Mouse (Mus musculus) stomach, embryonic 14.5 days (tissue): Measurements from ENCODE around the gene Slco1a6. TPM values are rescaled to one million over a fixed set of nuclear protein-coding genes. Genes with fewer than 3 reads are reported as not detected.
"Not testable (repeated sequence)": the region's sequence is repeated elsewhere in the genome, so short reads cannot be mapped to it uniquely, and the experiment has no call there.

ENCODE experiments used
- ATAC-seq: fragments of 200-750 bp; cut with Nextera tagmentation; 2 replicates; pipeline ENCODE4 v1.8.0; 2017; ENCODE audit warnings: low read depth, moderate TSS enrichment; ENCODE audit not compliant: insufficient number of reproducible peaks, insufficient read depth, low FRiP score
- H3K27ac ChIP-seq: fragments of 300-500 bp; sonication (generic); 2 replicates; pipeline ENCODE4 v1.5.1; 2014; ENCODE audit warnings: mild to moderate bottlenecking, low read length, moderate library complexity, mixed read lengths
- H3K27me3 ChIP-seq: fragments of 300-500 bp; sonication (generic); 2 replicates; pipeline ENCODE4 v1.6.1; 2014; ENCODE audit warnings: low read length, control low read depth, mixed read lengths; ENCODE audit not compliant: control insufficient read depth, insufficient read depth
- H3K36me3 ChIP-seq: fragments of 300-500 bp; sonication (generic); 2 replicates; pipeline ENCODE4 v1.6.1; 2014; ENCODE audit warnings: mild to moderate bottlenecking, control low read depth, low read length, moderate library complexity, mixed read lengths; ENCODE audit not compliant: control insufficient read depth, insufficient read depth
- H3K4me1 ChIP-seq: fragments of 300-500 bp; sonication (generic); 2 replicates; pipeline ENCODE4 v1.6.1; 2014; ENCODE audit warnings: low read length, control low read depth, mixed read lengths; ENCODE audit not compliant: control insufficient read depth, insufficient read depth
- H3K4me2 ChIP-seq: fragments of 300-500 bp; sonication (generic); replicated peaks from 2 replicates; pipeline ENCODE4 v1.6.1; 2014; ENCODE audit warnings: low read depth, low read length, control low read depth
- H3K4me3 ChIP-seq: fragments of 300-500 bp; sonication (generic); 2 replicates; pipeline ENCODE4 v1.5.1; 2014; ENCODE audit warnings: low read depth, low read length, control low read depth
- H3K9ac ChIP-seq: fragments of 300-500 bp; sonication (generic); replicated peaks from 2 replicates; pipeline ENCODE4 v1.6.1; 2014; ENCODE audit warnings: low read depth, mild to moderate bottlenecking, control low read depth, low read length, moderate library complexity, mixed read lengths
- H3K9me3 ChIP-seq: fragments of 300-500 bp; sonication (generic); 2 replicates; pipeline ENCODE4 v1.6.1; 2016; ENCODE audit warnings: low read depth, low read length, control low read depth; ENCODE audit not compliant: control insufficient read depth
- WGBS: fragments of 180-500 bp; shearing (Covaris S2); extraction: QIAGEN DNeasy Blood & Tissue Kit; methylation state at CpG from one replicate; pipeline ENCODE4 v1.1.7; 2014; 5-methylcytosine and 5-hydroxymethylcytosine counted together
- polyA plus RNA-seq: library from polyadenylated mRNA; unstranded; fragments of >200 nt; fragmentation: Nextera tagmentation; extraction: Ambion mirVana; gene quantifications from 2 replicates; pipeline ENCODE4 v1.2.1, GENCODE M21; 2014

Gene Slco1a6
- not detected in 2 replicates for polyA plus RNA-seq

- no peaks in the 10 kb centered on the region for H3K9me3 ChIP-seq
- no peak within 1 kb of the TSS for H3K4me3 ChIP-seq
- H3K4me1 ChIP-seq, result no peaks in the 10 kb centered on the region
- no peak for ATAC-seq
- H3K27ac ChIP-seq, result no peak within 1 kb of the TSS
- H3K4me2 ChIP-seq, result no peak within 1 kb of the TSS
- H3K27me3 ChIP-seq, result no peaks in the 10 kb centered on the region
- H3K9ac ChIP-seq, result no peak within 1 kb of the TSS
- no peaks in the 10 kb centered on the region for H3K36me3 ChIP-seq
- 85% methylated on average over 4 of the region's 4 CpGs for WGBS
Observed at GRCm38 (mm10) chr6:142208421-142208820, at the start of gene Slco1a6. Gene Slco1a6 (minus strand): TSS chr6:142208521.

GRCm38 (mm10) chr6:142250738-142251307 lies 42.5 kb upstream of the Slco1a6 start:
- H3K4me2 ChIP-seq, H3K27me3 ChIP-seq, H3K27ac ChIP-seq, H3K9ac ChIP-seq, H3K4me3 ChIP-seq, H3K36me3 ChIP-seq, ATAC-seq, H3K9me3 ChIP-seq, H3K4me1 ChIP-seq: not testable (repeated sequence)
- WGBS, result 83% methylated on average over 1 of the region's 1 CpGs

- H3K9me3 ChIP-seq, result no peaks in the 10 kb centered on the region
- H3K4me1 ChIP-seq, result no peaks in the 10 kb centered on the region
- WGBS, result 83% methylated on average over 5 of the region's 5 CpGs
- no peaks in the 10 kb centered on the region for H3K36me3 ChIP-seq
- ATAC-seq, result no peak
- no peak overlapping the region for H3K9ac ChIP-seq
- H3K27me3 ChIP-seq, result no peaks in the 10 kb centered on the region
- H3K4me2 ChIP-seq, result no peak overlapping the region
- H3K27ac ChIP-seq, result no peak overlapping the region
- H3K4me3 ChIP-seq, result no peak overlapping the region
Observed at GRCm38 (mm10) chr6:142245065-142245464, 36.7 kb upstream of the Slco1a6 start.

- no peak for ATAC-seq
- Histone ChIP-seq H3K4me2 (no peak overlapping the region), H3K4me3 (no peak overlapping the region), H3K9me3 (no peaks in the 10 kb centered on the region), H3K9ac (no peak overlapping the region), H3K27me3 (no peaks in the 10 kb centered on the region), H3K4me1 (no peaks in the 10 kb centered on the region), H3K36me3 (no peaks in the 10 kb centered on the region), H3K27ac (no peak overlapping the region)
- 42% methylated on average over 1 of the region's 1 CpGs for WGBS
Observed at GRCm38 (mm10) chr6:142239468-142239867, 31.1 kb upstream of the Slco1a6 start.

GRCm38 (mm10) chr6:142220138-142220537 lies 11.8 kb upstream of the Slco1a6 start:
- Histone ChIP-seq H3K4me2 (no peak overlapping the region), H3K36me3 (no peaks in the 10 kb centered on the region), H3K27ac (no peak overlapping the region), H3K9me3 (no peaks in the 10 kb centered on the region), H3K27me3 (no peaks in the 10 kb centered on the region), H3K4me3 (no peak overlapping the region), H3K4me1 (no peaks in the 10 kb centered on the region), H3K9ac (no peak overlapping the region)
- no peak for ATAC-seq

- no peak for ATAC-seq
- no peaks in the 10 kb centered on the region for H3K4me1 ChIP-seq
- H3K4me2 ChIP-seq, result no peak overlapping the region
- H3K36me3 ChIP-seq, result no peaks in the 10 kb centered on the region
- no peaks in the 10 kb centered on the region for H3K27me3 ChIP-seq
- no peak overlapping the region for H3K9ac ChIP-seq
- H3K27ac ChIP-seq, result no peak overlapping the region
- no peaks in the 10 kb centered on the region for H3K9me3 ChIP-seq
- H3K4me3 ChIP-seq, result no peak overlapping the region
Observed at GRCm38 (mm10) chr6:142211821-142212220, 3.5 kb upstream of the Slco1a6 start.

GRCm38 (mm10) chr6:142209749-142210148 lies 1.4 kb upstream of the Slco1a6 start:
- Histone ChIP-seq H3K4me1 (no peaks in the 10 kb centered on the region), H3K36me3 (no peaks in the 10 kb centered on the region), H3K27ac (no peak overlapping the region), H3K4me3 (no peak overlapping the region), H3K9me3 (no peaks in the 10 kb centered on the region), H3K9ac (no peak overlapping the region), H3K4me2 (no peak overlapping the region), H3K27me3 (no peaks in the 10 kb centered on the region)
- ATAC-seq, result no peak

- no peak overlapping the region for H3K27ac ChIP-seq
- H3K4me1 ChIP-seq, result no peaks in the 10 kb centered on the region
- H3K9me3 ChIP-seq, result no peaks in the 10 kb centered on the region
- no peak for ATAC-seq
- H3K4me2 ChIP-seq, result no peak overlapping the region
- no peak overlapping the region for H3K4me3 ChIP-seq
- no peak overlapping the region for H3K9ac ChIP-seq
- no peaks in the 10 kb centered on the region for H3K27me3 ChIP-seq
- no peaks in the 10 kb centered on the region for H3K36me3 ChIP-seq
Observed at GRCm38 (mm10) chr6:142200524-142200923, 7.8 kb downstream of the Slco1a6 start.

GRCm38 (mm10) chr6:142194245-142194644 lies 14.1 kb downstream of the Slco1a6 start:
- H3K9me3 ChIP-seq, result no peaks in the 10 kb centered on the region
- H3K36me3 ChIP-seq, result no peaks in the 10 kb centered on the region
- H3K4me1 ChIP-seq, result no peaks in the 10 kb centered on the region
- H3K4me3 ChIP-seq, result no peak overlapping the region
- no peak overlapping the region for H3K9ac ChIP-seq
- no peak for ATAC-seq
- 83% methylated on average over 8 of the region's 8 CpGs for WGBS
- H3K27me3 ChIP-seq, result no peaks in the 10 kb centered on the region
- no peak overlapping the region for H3K27ac ChIP-seq
- H3K4me2 ChIP-seq, result no peak overlapping the region
